Mouse (Mus musculus) retina, postnatal 1 day (tissue): Measurements from ENCODE around the gene Slc44a3.
A peak's percentile ranks its signal among the peaks of the same experiment; 100 is the strongest.

ENCODE experiments used
- DNase-seq: peaks from one replicate; pipeline ENCODE4 v3.0.0-alpha.2; 2012

The Slc44a3 gene

GRCm38 (mm10) chr3:121451404-121451803 is 80.8 kb downstream of the Slc44a3 start:
- peak; percentile 32 for DNase-seq

GRCm38 (mm10) chr3:121449527-121449926 is 82.7 kb downstream of the Slc44a3 start:
- DNase-seq = no peak

GRCm38 (mm10) chr3:121448606-121449005 is 83.6 kb downstream of the Slc44a3 start:
- DNase-seq = peak; percentile 84

GRCm38 (mm10) chr3:121448029-121448468 is 84.2 kb downstream of the Slc44a3 start:
- peak; percentile 87 for DNase-seq

DNA sequence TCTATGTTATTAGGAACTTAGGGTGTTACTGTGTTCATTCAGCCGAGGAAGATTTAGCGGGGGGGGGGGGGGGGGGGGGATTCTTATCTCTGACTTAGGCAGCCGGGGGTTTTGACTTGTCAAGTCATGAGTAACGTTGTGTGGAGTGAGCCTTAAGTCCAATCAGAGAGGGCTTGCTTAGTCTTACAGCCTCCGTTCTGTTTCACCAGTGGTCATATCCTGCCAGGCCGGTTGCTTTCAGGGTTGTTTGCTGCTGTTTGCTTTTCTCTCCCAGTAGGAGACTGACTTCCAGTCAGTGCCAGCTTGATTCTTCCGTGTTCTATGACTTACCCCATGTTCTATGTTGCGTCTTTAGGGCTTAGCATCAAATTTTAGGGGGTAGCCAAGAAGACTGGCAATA is 85.8 kb downstream of the Slc44a3 start:
- no peak for DNase-seq

- DNase-seq = no peak
Measured at GRCm38 (mm10) chr3:121444414-121444813, 87.8 kb downstream of the Slc44a3 start.

DNA sequence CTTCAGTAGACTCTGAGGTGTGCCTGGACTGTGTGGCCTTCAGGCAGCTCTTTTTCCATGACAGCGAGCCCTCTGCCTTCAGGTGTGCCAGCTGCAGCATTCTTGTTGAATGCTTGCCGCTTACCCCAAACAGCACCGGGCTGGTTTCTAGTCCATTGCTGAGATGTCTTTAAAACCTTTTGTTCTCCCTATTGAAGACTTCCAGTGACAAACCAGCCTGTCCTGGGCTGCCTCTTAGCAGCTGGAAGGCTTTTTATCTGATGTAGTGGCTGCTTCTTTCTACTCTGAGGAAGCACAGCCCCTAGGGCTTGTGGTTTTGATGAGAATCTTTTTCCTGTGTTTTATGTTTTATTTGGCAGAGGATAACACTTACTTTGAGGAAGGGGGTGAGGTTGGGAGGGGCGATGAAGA is 88.3 kb downstream of the Slc44a3 start:
- DNase-seq = no peak

DNA sequence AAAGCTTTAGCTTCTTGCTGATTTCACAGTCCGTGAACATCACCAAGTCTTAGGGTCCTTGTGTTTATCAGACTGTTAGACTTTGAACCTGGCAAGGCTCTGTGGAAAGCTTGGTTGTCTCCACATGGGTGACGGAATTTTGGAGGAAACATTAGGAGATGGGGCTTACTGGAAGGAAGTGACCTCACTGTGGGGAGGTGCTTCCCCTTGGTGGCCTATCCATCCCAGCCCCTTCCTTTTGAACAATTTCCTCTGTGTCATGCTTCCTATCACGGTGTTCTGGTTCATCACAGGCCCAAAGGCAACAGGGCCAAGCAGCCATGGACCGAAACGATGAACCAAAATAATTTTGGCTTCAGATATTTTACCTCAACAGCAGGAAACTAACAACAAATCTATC is 89.9 kb downstream of the Slc44a3 start:
- no peak for DNase-seq

- DNase-seq = no peak
Measured at GRCm38 (mm10) chr3:121441504-121441903, 90.7 kb downstream of the Slc44a3 start.

GRCm38 (mm10) chr3:121439623-121440161 is 92.5 kb downstream of the Slc44a3 start:
- no peak for DNase-seq

DNA sequence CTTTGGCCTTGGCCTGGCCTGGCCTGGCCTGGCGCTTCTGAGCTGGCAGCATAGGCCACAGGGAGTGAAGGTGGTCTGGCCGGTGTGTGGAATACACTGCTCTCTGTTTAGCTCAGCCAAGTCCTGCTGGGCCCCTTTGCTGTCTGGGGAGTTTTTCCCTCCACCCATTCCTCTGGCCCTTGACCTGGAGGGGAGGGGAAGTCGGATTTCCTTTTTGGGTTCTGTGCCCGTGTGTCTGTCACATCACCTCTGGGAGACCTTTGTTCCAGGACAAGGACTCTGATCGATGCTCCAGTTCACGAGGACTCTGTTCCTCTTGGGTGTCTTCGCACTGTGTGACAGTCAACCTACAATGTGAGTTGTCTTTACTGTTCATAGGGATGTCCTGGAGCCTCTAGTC is 94.2 kb downstream of the Slc44a3 start:
- no peak for DNase-seq

DNA sequence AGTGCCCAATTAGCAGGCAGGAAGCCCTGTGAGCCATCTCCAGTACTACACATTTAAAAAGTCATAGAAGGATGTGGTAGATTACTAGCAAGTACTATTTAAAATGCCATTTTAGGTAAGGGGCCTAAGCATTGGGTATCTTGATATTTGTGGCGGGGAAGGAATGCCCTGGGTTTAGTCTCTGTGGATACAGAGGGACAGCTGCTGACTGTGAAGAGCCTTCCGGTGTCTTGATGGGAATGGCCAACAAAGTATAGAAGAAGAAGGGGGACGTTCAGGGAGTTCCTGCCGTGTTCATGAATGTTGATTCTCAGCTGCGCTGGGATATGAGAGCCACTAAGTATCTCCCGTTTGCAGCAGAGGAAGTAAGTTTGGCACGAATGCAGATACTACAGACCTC is 95.1 kb downstream of the Slc44a3 start:
- DNase-seq = no peak

DNA sequence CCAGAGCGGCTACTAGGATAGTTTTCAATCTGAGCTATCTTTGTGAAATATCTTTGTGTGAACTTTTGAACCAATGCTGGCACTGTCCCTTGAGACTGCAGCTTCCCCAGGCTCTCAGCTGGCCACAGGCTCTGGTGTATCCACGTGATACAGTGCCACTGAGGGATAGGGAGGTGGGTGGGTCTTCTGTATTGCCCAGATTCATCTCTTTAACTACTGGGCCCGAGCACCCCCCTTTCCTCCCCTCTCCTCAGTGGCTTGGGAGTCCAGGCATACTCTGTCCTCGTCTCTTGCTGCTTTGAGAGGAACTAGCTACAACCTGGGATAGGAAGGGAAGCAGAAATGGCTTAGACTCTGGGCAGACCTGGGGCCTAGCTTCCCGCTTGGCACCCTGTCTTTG is 96.9 kb downstream of the Slc44a3 start:
- no peak for DNase-seq

- peak; percentile 54 for DNase-seq
Measured at GRCm38 (mm10) chr3:121433968-121434533, 98.2 kb downstream of the Slc44a3 start.

DNA sequence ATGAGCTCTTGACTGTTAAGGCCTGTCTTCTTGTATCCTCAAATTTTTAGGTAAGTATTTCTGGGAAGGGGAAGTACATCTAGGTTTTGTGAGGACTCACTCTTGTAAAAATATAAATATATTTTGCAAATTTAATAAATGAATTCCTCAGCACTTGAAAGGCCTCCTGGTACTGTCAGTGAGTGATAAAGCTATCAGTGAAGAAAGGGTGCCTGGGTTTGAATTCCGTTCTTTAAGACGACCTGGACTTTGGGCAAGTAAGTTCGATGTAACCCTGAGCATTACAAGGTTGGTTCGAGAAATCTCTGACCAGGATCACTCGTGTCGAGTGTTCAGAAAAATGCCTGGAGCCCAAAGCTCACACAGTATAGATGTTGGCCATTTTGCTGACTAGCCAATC is 98.8 kb downstream of the Slc44a3 start:
- DNase-seq = no peak

DNA sequence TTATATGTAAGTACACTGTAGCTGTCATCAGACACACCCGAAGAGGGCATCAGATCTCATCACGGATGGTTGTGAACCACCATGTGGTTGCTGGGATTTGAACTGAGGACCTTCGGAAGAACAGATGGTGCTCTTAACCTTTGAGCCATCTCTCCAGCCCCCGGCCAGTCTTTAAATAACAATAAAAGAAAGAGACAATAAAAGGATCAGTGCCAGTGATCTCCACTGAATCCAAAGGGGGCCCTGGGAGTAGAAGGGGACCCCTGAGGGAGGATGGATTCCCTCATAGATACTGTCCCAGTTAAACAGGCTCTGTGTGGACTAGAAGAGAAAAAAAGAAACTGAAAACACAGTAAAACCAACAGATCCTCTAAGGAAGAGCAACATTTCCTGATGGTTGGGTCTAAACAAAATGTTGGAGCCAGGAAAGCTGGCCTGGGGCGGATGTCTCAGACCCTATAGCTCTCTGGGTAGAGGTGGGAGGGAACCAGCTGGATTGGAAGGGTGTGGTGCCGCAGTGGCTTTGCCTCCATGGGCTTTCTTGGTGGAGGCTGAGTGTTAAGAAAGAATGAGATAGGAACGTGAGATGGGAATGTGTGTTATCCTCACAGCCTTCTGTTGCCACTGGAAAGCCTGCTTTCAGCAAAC is 101.8 kb downstream of the Slc44a3 start:
- peak; percentile 32 for DNase-seq

- peak; percentile 45 for DNase-seq
Measured at GRCm38 (mm10) chr3:121429469-121429868, 102.7 kb downstream of the Slc44a3 start.

- no peak for DNase-seq
Measured at GRCm38 (mm10) chr3:121428696-121429259, 103.4 kb downstream of the Slc44a3 start.

DNA sequence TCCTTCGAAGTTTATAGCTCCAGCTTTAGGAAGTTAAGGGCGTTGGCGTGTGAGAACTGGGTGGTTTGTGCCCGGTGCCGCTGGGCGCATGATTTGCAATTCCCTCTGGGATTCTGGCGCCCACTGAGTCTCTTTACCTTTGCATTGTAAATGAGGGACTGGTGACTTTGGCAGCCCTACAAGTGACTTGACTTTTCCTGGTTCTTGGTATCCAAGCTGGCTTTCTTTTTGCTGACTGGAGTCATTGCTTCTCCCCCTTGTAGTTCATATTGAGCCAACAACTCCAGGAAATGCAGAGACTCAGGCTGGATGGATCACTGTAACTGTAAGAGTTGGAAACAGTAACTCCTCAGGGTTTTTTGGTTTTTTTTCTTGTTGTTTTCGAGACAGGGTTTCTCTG is 104.0 kb downstream of the Slc44a3 start:
- peak; percentile 31 for DNase-seq

- DNase-seq = peak; percentile 96
Measured at GRCm38 (mm10) chr3:121427520-121427908, 104.7 kb downstream of the Slc44a3 start.

- peak; percentile 91 for DNase-seq
Measured at GRCm38 (mm10) chr3:121426621-121427519, 105.3 kb downstream of the Slc44a3 start.

GRCm38 (mm10) chr3:121425861-121426620 is 106.2 kb downstream of the Slc44a3 start, which contains the start of gene Cnn3:
TSS of gene Cnn3 (plus strand) at chr3:121426497.
- peak; percentile 98 for DNase-seq
